Mouse (Mus musculus): Measurements from ENCODE around the gene Sox5. TPM values are rescaled to one million over a fixed set of nuclear protein-coding genes. Genes with fewer than 3 reads are reported as not detected.
A peak's percentile ranks its signal among the peaks of the same experiment; 100 is the strongest.

The Sox5 gene
- polyA plus RNA-seq, 1 experiment from 2014 or later: 19.9 TPM

DNA sequence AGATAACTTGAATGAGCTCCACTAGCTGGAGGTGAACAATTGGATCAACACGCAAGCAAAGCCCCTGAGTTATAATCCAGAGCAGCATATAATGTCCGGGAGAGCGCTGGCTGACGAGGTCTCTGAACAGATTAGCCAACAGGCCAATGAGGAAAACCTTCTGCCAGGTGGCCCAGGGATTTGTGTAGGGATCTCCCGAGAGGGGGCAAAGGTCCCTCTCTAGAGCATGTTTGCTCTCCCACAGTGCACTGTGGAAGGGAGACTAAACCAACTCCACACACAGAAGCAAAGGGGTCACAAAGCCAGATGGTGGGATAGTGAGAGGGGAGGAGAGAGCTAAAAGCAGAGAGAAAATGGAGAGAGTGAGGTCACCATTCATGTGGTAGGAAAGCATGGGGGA, 128.9 kb downstream of the Sox5 start:
- no peak overlapping the region for H3K4me3 ChIP-seq
- no peak overlapping the region for H3K9ac ChIP-seq
- H3K4me1 ChIP-seq (replicated peaks): peaks cover 11% of the 10 kb centered on the region
- WGBS: 84% methylated on average over 5 of the region's 5 CpGs
- no peak overlapping the region for H3K4me2 ChIP-seq
- no peak overlapping the region for H3K27ac ChIP-seq (ENCODE audit: poor library complexity, severe bottlenecking)
- H3K9me3 ChIP-seq (replicated peaks): no peaks in the 10 kb centered on the region
- ATAC-seq (ENCODE audit: insufficient number of reproducible peaks, low FRiP score): no peak
- H3K36me3 ChIP-seq: no peaks in the 10 kb centered on the region
- H3K27me3 ChIP-seq (replicated peaks): no peaks in the 10 kb centered on the region

DNA sequence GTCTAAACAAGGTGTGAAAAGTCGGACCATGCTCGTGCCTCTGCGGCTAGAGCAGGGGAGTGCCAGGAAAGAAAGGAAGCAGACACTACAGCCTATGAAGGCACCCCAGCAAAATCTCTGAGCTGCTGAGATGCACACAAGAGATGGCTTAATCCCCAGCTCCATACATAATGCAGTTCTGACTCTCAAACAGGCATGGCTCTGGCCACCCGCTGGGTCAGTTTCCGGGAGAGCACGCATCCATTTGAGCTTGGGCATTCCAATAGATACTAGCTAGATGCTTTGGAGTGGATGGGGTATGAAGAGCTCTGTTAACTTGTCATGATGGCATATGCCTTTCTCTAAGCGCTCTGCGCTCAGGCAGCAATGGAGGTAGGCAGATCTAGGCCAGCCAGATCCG, 132.9 kb downstream of the Sox5 start:
- no peaks in the 10 kb centered on the region for H3K9me3 ChIP-seq (replicated peaks)
- 57% methylated on average over 9 of the region's 9 CpGs for WGBS

DNA sequence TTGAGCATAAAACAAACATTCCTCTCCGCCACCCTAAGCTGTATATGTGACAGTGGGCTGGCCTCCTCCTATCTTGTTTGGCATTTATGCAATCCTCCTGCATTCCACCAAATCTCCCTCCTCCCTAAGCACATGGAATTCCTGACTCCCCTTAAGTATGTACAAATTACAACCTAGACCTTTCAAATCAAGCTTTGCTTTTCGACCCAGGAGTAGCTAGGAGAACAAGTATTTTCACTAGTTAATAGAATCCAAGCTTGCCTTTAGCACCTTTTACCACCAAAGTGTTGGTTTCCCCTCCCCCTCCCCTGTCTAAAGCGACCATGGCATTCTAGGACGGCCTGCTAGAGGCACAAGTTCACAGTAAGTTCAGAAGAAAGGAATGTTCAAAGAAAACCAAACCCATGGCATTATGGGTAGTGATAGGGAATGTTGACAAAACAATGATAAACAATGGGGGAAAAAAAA, 133.6 kb downstream of the Sox5 start:
- ATAC-seq (ENCODE audit: insufficient number of reproducible peaks, low FRiP score): 0 out of 2 replicates have a peak, but pooled peaks have one; percentile 55
- H3K9ac ChIP-seq: no peak overlapping the region

More for the DNA sequence above, 132.9 kb downstream of the Sox5 start:
- Histone ChIP-seq H3K27me3 (replicated peaks) (no peaks in the 10 kb centered on the region), H3K36me3 (no peaks in the 10 kb centered on the region), H3K4me3 (no peak overlapping the region), H3K9ac (no peak overlapping the region), H3K4me2 (no peak overlapping the region), H3K4me1 (replicated peaks) (peaks cover 15% of the 10 kb centered on the region), H3K27ac (ENCODE audit: poor library complexity, severe bottlenecking) (no peak overlapping the region)
- ATAC-seq (ENCODE audit: insufficient number of reproducible peaks, low FRiP score): no peak

DNA sequence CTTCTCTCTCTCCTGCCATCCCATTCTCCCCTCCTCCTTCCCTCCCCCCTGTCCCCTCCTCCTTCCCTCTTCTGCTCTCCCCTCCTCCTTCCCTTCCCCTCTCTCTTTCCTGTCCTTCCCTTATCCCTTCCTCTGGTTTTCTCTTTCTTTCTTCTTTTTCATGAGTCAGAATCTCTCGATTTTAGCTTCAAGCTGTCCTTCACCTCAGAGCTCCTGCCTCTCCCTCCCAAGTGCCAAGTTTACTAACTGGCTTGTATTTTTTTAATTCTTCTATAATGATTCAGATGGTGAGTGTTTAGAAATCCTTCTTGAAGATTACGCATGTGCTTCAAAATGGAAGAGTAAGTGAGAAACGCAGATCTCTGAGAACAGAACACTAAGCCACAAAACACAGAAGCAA, 135.4 kb downstream of the Sox5 start:
- no peaks in the 10 kb centered on the region for H3K36me3 ChIP-seq
- H3K4me3 ChIP-seq: no peak overlapping the region
- ATAC-seq (ENCODE audit: insufficient number of reproducible peaks, low FRiP score): no peak
- peaks cover 24% of the 10 kb centered on the region for H3K4me1 ChIP-seq (replicated peaks)
- no peak overlapping the region for H3K4me2 ChIP-seq
- H3K9ac ChIP-seq: no peak overlapping the region
- 75% methylated on average over 3 of the region's 3 CpGs for WGBS
- H3K27ac ChIP-seq (ENCODE audit: poor library complexity, severe bottlenecking): no peak overlapping the region
- H3K9me3 ChIP-seq (replicated peaks): no peaks in the 10 kb centered on the region
- H3K27me3 ChIP-seq (replicated peaks): no peaks in the 10 kb centered on the region

More for the DNA sequence above, 133.6 kb downstream of the Sox5 start:
- no peaks in the 10 kb centered on the region for H3K36me3 ChIP-seq
- peaks cover 15% of the 10 kb centered on the region for H3K4me1 ChIP-seq (replicated peaks)
- H3K27ac ChIP-seq (ENCODE audit: poor library complexity, severe bottlenecking): no peak overlapping the region
- no peaks in the 10 kb centered on the region for H3K27me3 ChIP-seq (replicated peaks)
- 19% methylated on average over 4 of the region's 4 CpGs for WGBS
- no peaks in the 10 kb centered on the region for H3K9me3 ChIP-seq (replicated peaks)
- H3K4me3 ChIP-seq: no peak overlapping the region
- H3K4me2 ChIP-seq: no peak overlapping the region

DNA sequence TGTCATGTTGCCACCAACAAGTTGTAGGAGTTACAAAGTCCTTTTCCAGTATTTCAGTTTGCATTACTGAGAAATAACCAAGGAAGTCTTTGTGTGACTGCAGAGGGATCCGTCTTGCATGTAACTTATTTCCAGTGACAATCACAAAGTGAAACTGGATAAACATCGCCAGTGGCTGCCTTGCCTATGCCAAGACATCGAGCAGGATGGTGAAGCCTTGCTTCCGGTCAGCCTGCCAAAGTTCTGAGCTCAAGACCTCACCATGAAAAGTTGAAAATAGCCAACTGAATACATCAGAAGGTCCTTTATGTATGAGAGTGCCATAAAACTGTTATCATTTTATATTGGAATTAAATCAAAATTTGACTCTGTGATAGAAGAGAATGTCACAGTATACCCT, 136.0 kb downstream of the Sox5 start:
- H3K27me3 ChIP-seq (replicated peaks): no peaks in the 10 kb centered on the region
- 76% methylated on average over 4 of the region's 4 CpGs for WGBS
- H3K27ac ChIP-seq (ENCODE audit: poor library complexity, severe bottlenecking): no peak overlapping the region
- H3K4me2 ChIP-seq: no peak overlapping the region
- H3K9me3 ChIP-seq (replicated peaks): no peaks in the 10 kb centered on the region
- no peak overlapping the region for H3K4me3 ChIP-seq
- H3K36me3 ChIP-seq: no peaks in the 10 kb centered on the region
- no peak overlapping the region for H3K9ac ChIP-seq
- ATAC-seq (ENCODE audit: insufficient number of reproducible peaks, low FRiP score): no peak
- peaks cover 25% of the 10 kb centered on the region for H3K4me1 ChIP-seq (replicated peaks)

DNA sequence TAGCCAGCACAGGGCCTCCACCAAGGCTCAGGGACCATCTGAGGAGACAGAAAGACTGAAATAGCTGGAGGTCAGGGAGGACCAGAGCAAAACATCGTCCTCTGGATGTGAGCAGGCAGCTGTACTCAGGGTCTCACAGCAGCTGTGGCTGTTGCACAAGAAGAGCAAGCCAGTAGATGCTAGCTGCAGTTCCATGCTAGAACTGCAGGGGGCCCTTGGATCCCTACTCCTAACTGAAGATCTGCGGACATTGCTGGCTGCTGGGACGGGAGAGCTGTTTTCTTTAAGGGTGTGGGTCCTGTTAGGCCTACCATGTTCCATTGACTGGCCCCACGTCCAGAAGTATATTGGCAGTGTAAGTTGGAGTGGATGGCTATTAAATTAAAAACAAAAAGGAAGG, 137.1 kb downstream of the Sox5 start:
- no peaks in the 10 kb centered on the region for H3K27me3 ChIP-seq (replicated peaks)
- H3K4me3 ChIP-seq: no peak overlapping the region
- 45% methylated on average over 4 of the region's 4 CpGs for WGBS
- ATAC-seq (ENCODE audit: insufficient number of reproducible peaks, low FRiP score): no peak
- H3K27ac ChIP-seq (ENCODE audit: poor library complexity, severe bottlenecking): no peak overlapping the region
- no peaks in the 10 kb centered on the region for H3K36me3 ChIP-seq
- H3K9me3 ChIP-seq (replicated peaks): no peaks in the 10 kb centered on the region
- H3K4me1 ChIP-seq (replicated peaks): peaks cover 27% of the 10 kb centered on the region
- no peak overlapping the region for H3K9ac ChIP-seq
- no peak overlapping the region for H3K4me2 ChIP-seq

DNA sequence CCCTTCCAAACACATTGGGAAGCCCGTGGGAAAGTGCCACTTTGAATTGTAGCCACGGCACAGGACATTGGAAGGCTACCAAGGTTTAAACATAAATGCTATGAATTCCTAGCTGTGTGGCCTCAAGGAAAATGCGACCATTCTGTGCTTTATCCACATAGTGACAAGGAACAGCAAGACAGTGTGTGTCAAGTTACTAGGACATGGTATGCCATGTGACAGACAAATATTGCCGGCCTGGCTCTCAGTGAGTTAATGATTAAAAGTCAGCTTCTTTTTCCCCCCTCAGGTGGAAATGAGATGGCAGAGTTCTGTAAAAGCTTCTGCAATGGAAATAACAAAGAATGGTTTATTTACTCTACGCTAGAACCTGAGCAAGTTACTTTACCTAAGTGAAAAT, 138.2 kb downstream of the Sox5 start:
- H3K27me3 ChIP-seq (replicated peaks): no peaks in the 10 kb centered on the region
- no peak overlapping the region for H3K4me3 ChIP-seq

DNA sequence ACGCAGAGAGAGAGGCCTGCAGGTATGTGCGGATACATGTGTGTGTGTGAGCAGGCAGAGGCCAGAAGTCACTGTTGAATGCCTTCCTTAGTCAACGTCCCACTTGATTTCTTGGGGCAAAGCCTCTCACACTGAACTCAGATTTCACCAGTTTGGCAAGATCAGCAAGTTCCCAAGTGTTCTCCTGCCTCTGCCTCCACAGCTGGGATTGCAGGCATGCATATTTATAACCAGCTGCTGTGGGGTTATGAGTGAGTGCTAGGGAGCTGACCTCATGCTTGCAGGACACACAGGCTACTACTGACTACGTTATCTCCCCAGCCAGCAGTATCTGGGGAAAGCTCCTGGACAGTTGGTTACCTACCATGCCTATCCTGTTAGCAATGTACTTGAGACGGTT, 139.9 kb downstream of the Sox5 start:
- H3K4me3 ChIP-seq: no peak overlapping the region
- H3K4me2 ChIP-seq: no peak overlapping the region
- H3K27ac ChIP-seq (ENCODE audit: poor library complexity, severe bottlenecking): no peak overlapping the region
- H3K9ac ChIP-seq: no peak overlapping the region
- 45% methylated on average over 5 of the region's 5 CpGs for WGBS
- no peaks in the 10 kb centered on the region for H3K36me3 ChIP-seq
- ATAC-seq (ENCODE audit: insufficient number of reproducible peaks, low FRiP score): no peak
- H3K4me1 ChIP-seq (replicated peaks): peaks cover 12% of the 10 kb centered on the region; the same call in 1 of the 2 replicates
- no peaks in the 10 kb centered on the region for H3K9me3 ChIP-seq (replicated peaks)
- H3K27me3 ChIP-seq (replicated peaks): no peaks in the 10 kb centered on the region

More for the DNA sequence above, 138.2 kb downstream of the Sox5 start:
- Histone ChIP-seq H3K9ac (no peak overlapping the region), H3K27ac (ENCODE audit: poor library complexity, severe bottlenecking) (no peak overlapping the region), H3K9me3 (replicated peaks) (no peaks in the 10 kb centered on the region), H3K4me2 (no peak overlapping the region), H3K36me3 (no peaks in the 10 kb centered on the region), H3K4me1 (replicated peaks) (peaks cover 22% of the 10 kb centered on the region)
- WGBS: 81% methylated on average over 5 of the region's 5 CpGs
- no peak for ATAC-seq (ENCODE audit: insufficient number of reproducible peaks, low FRiP score)

DNA sequence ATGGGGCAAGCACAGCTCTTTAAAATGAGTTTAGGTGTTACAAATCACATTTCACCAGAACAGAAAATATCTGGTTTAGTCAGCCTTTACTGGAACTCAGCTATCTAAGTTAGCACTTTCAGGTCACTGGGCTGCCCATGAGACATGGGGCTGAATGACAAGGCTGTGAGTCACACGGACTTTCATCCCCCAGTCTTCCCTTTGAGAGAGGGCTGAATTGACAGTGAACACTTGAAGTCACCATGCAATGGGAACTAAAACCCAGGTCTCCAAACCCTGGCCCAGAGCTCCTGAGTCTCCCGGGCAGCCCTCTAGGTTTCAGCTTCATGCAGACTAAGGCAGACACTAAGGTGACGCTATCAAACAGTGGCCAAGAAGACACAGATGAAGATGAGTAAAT, 141.2 kb downstream of the Sox5 start:
- ATAC-seq (ENCODE audit: insufficient number of reproducible peaks, low FRiP score): no peak
- H3K9me3 ChIP-seq (replicated peaks): no peaks in the 10 kb centered on the region
- H3K4me3 ChIP-seq: no peak overlapping the region
- H3K9ac ChIP-seq: no peak overlapping the region
- H3K4me1 ChIP-seq (replicated peaks): peaks cover 12% of the 10 kb centered on the region; the same call in 1 of the 2 replicates
- 60% methylated on average over 3 of the region's 3 CpGs for WGBS
- no peak overlapping the region for H3K27ac ChIP-seq (ENCODE audit: poor library complexity, severe bottlenecking)
- H3K4me2 ChIP-seq: no peak overlapping the region
- H3K36me3 ChIP-seq: no peaks in the 10 kb centered on the region
- H3K27me3 ChIP-seq (replicated peaks): no peaks in the 10 kb centered on the region

DNA sequence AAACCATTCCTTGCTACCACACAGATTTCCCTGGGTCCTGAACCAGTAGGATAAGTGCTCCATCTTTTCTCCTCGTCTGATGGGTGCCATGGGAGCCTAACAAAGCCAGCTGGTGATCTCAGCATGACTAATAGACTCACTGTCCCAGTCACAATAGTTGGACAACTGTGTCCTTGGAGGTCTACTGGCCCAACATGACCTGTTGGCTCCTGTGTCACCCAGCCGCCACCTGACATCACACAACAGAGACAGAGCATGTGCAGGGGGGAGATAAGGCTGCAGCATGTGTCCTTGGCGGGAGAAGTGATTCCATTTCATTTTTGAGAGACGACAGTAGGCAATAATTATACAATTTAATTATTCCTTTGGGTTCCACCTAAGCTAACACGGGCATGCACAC, 143.2 kb downstream of the Sox5 start:
- WGBS: 75% methylated on average over 5 of the region's 5 CpGs
- H3K4me2 ChIP-seq: no peak overlapping the region

DNA sequence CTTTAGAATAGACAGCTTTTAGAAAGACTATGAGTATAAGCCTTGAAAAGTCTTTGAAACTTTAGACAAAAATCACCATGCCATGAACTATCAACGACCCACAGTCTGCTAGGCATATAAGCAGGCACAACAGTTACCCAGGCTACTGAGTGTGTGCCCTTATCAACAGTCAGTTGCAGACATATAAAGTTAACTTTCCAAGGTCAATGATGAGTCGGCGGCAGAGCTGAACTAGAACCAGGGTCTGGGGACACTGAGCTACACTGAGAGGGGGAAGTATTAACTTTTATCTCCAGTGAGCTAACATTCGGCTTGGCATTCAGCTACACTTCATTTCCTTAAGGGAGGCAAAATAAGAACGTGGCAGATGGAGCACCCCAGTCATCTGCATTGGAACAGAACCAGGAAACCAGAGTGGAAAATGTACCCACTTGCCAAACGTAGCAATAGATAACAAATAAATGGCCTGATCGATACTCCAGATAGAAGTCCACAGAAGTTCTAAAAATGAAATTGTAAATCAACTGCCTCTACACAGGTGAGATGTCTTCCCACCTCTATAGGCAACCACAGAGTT, 154.2 kb downstream of the Sox5 start:
- H3K27ac ChIP-seq (ENCODE audit: poor library complexity, severe bottlenecking): no peak overlapping the region
- H3K9me3 ChIP-seq (replicated peaks): no peaks in the 10 kb centered on the region
- no peak overlapping the region for H3K4me2 ChIP-seq
- WGBS: 57% methylated on average over 7 of the region's 7 CpGs
- no peak for ATAC-seq (ENCODE audit: insufficient number of reproducible peaks, low FRiP score)
- no peaks in the 10 kb centered on the region for H3K36me3 ChIP-seq
- H3K4me3 ChIP-seq: no peak overlapping the region
- H3K4me1 ChIP-seq (replicated peaks): 0 out of 2 replicates have a peak, but pooled peaks cover 7% of the 10 kb centered on the region
- H3K9ac ChIP-seq: no peak overlapping the region
- H3K27me3 ChIP-seq (replicated peaks): no peaks in the 10 kb centered on the region

More for the DNA sequence above, 143.2 kb downstream of the Sox5 start:
- no peak for ATAC-seq (ENCODE audit: insufficient number of reproducible peaks, low FRiP score)
- H3K27me3 ChIP-seq (replicated peaks): no peaks in the 10 kb centered on the region
- peaks cover 12% of the 10 kb centered on the region; the same call in 1 of the 2 replicates for H3K4me1 ChIP-seq (replicated peaks)
- no peaks in the 10 kb centered on the region for H3K9me3 ChIP-seq (replicated peaks)
- H3K36me3 ChIP-seq: no peaks in the 10 kb centered on the region
- no peak overlapping the region for H3K4me3 ChIP-seq
- H3K9ac ChIP-seq: no peak overlapping the region
- H3K27ac ChIP-seq (ENCODE audit: poor library complexity, severe bottlenecking): no peak overlapping the region
